Mouse (Mus musculus) kidney, postnatal 4 days (tissue): ENCODE data around the gene Hs2st1.

ENCODE experiments used
- DNase-seq, 2 experiments: peaks; one replicate each; pipeline ENCODE4 v3.0.0; 2021; ENCODE audit warnings: mixed read lengths in 2 of 2

Gene Hs2st1

DNA sequence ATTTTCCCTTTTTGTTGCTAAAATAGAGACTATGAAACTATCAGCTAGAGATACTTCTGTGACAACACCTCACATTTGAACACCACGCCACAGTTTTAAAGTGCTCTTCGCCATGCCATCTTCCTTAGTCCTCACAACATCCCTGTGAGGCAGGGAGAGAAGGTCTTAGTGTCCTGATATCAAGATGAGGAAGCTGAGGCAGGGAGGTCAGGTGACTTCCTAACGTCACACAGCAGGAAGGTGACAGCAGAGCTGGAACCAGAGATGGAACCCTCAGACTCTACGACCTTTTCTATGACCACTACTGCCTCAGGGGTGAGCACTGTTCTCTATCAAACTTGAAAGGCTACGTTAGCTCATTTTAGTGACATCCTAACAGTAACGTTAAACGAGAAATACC lies 136.9 kb downstream of the Hs2st1 start:
- no peak for DNase-seq

DNA sequence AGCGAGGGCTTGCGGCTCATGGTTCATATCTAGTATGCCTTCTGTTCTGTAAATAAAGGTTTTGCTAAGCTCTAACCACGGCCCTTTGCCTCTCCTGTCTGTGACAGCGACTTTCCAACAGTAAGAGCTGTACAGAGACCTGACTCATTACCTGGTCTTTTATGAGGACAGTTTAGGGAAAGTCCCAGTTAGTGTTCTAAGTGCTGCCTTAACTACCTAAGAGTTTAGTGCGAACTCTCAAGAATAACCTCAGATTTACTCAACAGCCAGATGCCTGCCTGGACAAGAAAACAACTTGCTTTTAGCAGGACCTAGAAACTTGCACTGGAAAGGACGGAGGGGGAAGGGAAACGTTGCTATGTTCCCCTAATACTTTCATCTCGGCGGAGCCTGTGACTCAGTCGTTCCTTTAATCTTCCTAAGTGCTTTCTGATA lies 137.8 kb downstream of the Hs2st1 start:
- no peak for DNase-seq

DNA sequence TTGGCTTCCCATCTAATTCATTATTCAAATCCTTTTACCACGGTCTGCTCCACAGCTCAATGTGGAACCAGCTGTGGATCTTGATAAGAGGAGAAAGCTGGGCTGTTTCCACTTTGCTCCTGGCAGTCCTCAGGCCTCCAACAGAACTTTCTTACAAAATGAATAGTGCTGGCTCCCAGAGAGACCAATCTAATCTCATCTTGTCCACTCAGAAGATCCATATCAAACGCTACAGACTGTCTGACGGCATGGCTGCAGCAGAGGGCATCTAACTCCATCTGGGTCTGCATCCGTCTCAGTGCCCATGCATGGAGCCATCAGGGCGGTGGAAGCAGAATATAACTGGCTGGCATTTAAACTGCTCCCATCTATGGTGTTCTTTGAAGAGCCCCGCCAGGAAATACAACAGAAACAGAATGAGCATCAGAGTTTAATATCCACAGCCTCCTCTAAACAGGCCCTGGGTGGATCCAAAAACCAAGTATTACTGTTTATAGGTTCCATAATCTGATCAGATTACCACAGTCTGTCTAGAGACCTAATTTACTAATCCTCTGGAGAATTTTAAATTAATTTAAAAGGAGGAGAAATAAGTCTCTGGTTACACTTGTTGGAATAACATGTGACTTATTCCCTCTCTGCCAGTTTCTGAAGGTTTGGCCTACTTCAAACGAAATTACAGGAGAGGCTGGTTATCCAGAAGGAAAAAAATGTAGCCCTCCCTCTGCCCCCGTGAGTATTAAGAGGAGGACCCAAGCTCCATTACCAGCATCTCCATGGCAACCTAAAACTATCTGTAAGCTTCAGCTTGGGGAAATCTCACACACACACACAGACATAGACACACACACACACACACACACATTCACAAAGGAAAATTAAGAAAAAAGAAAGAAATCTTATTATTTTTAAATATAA lies 141.2 kb downstream of the Hs2st1 start:
- peak in 1 of 2 experiments; percentile 9 for DNase-seq

DNA sequence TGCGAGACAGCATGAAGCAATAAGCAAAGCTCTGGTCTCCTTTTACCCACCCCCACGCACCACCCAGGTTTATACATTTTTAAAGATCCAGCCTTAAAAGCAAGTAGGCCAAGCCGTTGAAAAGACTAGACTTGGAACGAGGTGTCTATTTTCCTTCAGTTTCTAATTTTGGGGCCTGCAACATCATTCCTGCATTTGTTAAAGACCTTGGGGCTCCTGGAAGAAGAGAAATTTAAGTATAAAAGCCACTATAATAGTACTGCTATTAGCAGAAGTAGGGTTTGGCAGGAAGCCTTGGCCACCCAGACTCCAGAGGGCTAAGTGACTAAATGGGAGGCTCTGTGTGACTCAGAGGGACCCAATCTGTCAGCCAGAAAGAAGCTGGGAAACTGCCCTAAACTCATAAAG lies 144.9 kb downstream of the Hs2st1 start:
- DNase-seq: peak; percentile 37 to 49

DNA sequence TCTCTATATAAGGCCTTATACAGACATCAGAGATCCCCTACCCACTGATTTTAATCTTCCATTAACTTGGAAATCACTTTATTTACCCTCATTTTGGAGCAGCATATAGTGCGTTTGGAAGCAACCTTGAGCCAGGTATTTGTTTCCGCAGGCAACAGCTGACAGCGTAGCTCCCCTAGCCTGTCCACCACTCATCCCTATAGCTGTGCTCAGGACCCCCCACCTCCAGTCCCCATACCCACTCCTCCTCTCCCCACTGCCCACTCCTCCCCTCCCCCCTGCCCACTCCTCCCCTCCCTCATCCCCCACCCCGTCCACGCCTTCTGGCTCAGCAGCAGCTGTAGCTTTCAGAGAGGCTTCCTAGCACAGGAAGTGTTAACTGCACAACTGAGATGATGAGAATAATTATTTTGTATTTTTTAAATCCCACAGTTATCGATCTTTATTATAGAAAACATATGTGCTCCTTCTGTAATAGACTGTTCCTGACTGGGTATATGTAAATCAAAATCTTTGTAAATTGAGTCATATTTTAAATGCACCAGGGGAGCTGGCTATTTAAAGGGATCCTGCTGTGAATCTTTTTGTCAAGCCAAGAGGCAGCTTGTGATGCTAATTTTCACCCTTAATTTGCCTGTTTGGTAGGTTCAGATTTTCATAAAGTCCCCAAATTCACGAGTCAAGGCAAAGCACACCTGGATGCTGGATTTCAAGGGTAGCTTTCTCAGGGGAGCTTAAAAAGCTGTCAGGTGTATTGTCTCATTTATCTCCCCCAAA lies 148.4 kb downstream of the Hs2st1 start:
- no peak for DNase-seq

DNA sequence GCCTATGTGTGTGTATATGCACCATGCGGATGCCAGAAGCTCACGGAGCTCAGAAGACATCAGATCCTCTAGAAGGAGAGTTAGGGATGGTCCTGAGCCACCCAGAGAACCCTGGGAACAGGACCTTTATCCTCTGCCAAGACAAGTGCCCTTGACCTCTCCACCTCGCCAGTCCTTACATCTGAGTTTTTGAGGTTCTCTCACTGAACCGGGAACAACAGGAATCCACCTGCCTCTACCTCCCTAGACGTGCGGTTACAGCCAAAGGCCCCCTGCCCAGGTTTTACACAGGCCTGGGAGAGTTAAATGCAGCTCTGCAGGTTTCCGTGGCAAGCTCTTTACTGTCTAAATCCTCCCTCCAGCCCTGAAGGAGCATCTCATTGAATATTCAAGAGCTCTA lies 156.2 kb downstream of the Hs2st1 start:
- DNase-seq: no peak

DNA sequence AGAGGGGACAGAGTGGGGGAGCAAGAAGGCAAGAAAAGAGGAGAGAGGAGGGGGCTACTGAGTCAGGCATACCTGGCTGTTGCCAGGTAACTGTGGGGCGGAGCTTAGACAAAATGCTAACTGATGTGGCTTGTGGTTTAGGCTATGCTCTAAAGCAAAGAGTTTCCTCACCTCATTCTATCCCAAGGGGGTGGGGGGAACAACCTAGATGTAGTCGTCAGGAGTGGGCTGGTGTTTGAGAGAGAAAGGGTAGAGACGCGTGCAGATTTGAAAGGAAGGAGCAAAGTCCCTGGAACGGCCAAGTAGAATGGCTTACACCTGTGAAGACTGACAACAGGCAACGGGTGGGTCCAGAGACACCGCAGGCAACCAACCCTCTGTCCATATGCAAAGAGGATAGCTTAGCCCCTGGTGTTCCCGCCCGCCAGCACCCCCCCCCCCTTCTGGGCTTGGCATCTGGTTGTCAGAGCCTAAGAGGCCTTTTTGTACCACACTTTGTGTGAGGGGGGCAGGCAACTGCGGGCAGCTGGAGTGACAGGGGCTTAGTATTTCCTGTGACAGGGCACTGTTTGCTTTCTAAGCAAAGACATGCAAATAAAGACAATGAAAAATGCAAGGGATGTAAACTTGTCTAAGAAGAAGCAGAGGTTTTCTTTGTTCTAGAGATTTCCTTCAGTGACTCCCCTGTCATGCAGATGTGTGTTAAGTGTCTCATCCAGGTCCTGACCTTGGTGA lies 157.3 kb downstream of the Hs2st1 start:
- no peak for DNase-seq

DNA sequence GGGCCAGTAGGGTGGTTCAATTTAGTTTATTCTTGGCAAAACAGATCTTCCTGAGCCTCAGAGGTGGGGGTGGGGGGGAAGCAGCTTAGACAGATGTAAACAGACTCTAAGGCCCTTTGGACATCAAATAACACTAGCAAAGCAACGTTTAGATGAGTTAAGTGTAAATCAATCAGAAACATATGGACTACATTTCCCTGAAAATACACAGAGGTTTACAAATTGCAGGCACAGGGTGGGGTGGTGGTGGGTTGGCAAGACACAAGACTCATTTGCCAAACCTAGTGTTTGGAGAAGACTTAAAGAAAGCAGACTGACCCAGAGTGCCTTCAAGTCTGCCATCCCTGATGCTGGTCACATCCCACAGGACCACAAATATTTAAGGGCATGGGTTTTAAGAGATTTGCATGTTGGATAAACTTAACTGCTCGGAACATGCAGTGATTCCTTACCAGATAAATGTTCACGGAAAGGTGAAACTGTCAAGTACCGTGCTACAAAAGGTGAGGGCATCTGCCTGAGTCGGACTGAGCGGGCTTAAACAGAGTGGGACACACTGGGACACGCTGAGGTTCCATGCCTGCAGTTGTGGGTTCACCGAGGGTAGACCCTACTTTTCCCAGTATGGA lies 158.2 kb downstream of the Hs2st1 start:
- DNase-seq: no peak

DNA sequence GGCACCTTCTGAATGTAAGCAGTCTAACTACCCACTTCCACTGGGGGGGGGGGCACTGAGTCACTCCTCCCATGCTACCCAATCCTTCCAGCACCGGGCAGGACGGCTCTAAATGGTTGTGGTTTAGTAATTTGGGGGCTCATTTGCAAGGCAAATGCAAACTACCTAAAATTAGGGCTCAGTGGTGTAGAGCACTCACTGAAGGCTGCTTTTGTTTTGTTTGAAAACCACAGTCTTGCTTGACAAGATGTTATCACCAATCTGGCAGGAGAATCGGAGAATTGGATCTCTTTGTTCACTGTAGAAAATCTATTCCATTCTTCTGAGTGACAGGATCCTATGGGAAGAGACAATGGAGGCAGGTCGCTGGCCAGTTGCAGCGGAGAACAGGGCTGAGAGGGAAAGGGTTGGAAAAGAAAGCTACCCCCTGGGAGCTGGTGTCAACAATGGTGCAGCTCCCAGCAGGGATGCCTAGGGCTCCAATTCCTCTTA lies 158.9 kb downstream of the Hs2st1 start:
- no peak for DNase-seq

DNA sequence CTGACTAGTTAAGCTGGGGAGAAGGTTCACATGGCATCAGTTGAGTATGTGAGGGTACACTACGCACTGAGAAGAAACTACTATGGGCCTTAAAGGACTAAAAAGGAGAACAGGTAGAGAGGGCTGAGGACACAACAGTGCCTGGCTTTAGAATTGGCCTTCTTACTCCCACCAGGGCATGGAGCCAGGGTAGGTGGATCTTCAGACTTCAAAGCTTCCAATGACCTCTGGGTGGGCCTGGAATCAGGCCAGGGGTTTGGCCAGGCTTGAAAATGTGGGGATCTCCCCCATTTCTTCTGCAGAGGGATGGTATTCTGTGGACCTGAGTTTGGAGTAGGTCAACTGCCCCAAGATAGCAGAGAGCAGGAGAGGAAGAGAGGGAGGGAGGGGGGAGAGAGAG lies 161.0 kb downstream of the Hs2st1 start:
- DNase-seq: no peak

DNA sequence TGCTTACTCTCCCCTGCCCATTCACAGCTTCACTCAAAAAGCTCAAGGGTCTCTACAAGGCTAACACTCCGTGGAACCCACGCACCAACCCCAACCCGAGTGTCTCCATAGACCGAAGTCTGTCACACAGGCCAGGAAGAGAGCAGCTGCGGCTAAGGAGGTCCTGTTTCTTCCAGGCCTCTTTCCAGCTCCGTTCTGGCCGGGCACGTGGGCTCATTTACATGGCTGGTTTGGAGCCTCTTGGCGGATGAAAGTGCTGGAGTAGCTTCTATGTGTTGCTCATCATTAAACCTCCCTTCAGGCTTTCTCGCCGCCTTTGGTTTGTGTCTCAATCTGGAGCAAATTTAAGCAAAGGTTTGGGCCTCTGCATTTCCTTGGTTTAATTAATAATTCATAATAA lies 164.7 kb downstream of the Hs2st1 start:
- DNase-seq: no peak

DNA sequence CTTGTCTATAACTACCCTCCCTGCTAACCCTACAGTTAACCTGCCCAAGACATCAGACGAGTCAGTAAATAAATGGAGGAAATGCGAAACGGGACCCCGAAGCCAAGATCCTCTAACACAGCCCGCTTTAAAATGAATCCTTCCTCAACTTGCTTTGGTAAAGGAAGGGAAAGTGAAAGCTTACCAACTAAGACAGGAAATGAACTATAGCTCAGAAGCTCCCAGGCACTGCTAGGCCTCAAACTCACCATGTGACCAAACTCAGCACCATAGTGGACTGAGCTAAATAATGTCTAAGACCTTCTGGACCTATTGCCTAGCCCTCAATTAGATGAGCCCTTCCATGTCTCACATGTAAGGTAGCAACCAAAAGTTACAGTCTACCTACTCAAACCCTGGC lies 168.7 kb downstream of the Hs2st1 start:
- DNase-seq: no peak

DNA sequence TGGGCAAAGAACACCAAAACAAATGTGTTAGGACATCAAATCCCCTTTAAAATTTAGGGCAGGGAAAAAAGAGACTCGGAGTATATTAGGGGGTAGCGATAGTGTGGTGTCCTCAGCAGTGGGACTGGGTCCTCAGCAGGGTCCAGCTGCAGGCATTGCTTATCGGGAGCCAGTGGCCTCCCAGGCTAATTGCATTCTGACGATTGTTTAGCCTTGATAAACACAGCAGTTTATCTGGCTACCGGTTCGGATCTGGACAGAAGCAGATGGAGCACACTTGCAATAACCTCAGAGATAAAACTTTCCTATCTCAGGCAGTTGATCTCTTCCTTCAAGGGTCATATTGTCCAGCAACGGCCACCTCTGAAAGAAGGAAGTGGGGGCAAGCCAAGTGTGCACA lies 169.1 kb downstream of the Hs2st1 start:
- DNase-seq: no peak

DNA sequence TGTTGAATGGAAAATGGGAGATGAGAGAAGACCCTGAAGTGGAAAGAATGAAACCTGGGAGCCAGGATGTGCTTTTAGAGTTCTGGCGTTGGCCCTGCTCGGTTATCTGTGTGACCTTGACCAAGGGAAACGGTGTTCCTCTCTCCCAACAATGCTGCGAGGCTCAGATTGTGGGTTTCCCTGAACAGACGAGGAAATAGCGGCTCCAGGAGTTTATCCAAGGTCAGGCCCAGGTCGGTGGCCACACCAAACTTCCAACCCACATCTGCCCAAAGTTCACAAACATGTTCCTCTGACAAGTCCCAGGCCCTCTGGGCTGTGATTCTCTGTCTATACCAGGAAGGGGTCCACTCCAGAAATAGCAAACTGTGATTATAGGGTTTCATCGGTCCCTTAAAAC lies 169.6 kb downstream of the Hs2st1 start:
- DNase-seq: no peak

DNA sequence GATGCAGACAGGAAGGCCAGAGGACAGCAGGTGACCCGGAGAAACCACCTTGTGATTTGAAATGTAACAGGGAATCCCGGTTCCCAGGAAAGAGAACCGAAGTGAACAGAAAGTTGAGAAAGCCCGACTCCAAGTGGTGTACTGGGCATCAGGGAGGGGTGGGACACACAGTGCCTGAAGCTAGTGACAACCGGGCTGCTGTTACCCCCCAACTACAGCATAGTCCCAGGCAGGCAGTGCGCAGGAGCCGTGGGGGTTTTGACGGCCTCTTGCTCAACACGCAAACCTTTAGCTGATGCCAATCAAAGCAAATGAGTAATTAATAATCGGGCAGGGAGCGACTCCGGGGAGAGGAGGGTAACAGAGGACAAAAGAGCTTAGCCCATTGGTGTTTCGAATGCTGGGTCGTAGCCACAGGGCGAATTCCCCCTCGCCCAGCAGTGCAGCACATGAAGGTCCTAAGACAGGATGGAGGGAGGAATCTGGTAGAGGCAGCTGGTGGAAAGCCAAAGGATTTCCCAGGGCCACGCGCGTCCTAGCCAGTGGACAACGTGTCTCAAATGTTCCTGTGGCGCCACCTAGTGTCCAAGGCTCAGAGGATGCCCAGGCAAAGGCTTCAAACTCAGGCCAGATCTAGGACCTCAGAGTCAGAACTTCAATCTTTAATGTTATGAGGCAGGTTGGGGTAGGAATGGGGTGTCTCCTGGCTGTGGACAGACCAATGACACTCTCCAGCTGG lies 170.5 kb downstream of the Hs2st1 start:
- peak; percentile 95 to 96 for DNase-seq

DNA sequence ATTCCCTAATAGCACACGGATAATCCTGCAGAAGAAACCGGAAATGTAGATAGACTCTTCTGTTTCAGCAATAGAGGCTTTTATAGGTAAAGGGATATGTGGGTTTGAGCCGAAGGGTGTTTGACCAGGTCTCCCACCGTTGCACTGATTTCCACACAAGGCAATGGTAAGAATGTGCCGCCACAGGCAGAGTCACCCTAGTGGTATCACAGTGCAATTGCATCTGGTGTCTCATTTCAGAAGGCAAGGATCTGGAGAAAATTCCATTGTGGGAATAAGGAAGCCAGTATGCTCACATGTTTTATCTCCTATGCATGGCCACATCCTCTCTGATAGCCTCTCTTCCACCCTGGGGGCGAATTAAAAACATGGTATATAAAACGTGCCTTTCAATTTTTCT lies 171.8 kb downstream of the Hs2st1 start:
- no peak for DNase-seq

DNA sequence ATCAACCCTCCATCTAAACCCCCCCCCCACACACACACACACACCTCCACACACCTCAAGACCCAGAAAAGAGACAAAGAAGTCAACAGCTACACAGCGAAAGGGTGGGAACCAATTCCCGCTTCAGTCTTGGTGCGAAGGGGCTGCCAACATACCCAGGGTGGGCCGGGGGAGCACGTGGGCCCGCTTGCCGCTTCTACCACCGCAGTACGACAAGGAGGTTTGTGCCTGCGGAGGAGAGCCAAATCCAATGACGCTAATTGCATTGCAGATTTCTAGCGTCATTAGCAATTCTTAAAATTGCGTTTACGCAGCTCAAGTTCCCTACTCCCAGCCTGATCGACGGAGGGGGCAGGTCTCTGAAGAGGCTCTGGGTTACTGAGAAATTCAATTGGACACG lies 173.5 kb downstream of the Hs2st1 start:
- no peak for DNase-seq

DNA sequence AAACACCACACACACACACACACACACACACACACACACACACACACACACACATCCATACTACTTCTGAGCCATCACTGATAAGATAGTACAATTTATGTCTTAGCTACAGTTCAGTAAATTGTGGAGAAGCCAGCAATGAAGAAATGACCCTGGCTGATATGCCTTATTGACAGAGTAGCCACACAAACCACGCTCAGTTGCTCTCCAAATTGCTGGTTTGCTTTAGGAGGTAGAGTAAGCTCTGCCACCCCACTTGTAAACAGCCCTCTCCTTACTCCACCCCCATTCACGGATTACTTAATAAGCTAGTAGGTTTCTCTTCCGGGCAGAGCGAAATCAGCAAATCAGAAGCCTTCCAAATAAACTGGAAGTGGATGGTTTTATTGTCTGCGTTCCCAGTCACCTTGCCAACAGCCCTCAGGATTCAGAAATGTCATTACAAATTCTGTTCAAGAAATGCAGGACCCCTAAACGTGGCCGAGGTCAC lies 175.5 kb downstream of the Hs2st1 start:
- DNase-seq: no peak

DNA sequence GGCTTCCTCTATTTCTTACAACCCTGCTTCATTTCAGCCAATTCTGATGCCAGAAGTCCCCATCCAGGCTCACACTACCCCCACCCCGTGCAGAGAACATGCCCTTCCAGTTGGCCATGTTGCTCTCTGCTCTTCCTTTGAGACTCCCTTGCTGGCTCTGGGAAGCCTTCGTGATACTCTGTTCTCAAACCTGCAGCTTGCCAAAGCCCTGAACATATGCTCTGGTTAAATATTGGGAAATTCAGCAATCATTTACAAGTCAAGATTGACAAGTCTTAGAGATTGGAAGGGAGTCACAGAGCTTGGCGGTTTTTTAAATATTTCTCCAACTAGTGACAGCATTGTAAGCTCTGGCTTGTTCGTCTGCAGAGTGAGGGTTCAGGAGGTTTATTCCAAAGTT lies 183.5 kb downstream of the Hs2st1 start:
- no peak for DNase-seq

DNA sequence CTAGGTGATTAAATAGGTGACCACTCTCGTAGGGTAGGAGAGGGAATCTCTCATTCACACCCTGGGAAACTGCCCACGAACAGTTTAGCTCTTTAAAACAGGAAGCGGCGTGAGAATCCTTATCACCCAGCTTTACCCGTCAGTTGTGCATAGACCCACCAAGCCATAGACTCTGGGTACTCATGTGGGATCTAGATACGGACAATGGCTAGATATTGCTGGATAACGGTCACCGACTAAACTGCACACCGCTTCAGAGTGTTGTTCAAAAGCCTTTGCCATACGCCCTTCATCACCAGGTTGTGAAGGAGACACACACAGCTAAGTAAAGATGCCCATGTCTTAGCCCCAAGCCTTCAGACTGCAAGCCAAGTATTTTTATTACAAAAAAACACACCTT lies 185.3 kb downstream of the Hs2st1 start:
- no peak for DNase-seq

DNA sequence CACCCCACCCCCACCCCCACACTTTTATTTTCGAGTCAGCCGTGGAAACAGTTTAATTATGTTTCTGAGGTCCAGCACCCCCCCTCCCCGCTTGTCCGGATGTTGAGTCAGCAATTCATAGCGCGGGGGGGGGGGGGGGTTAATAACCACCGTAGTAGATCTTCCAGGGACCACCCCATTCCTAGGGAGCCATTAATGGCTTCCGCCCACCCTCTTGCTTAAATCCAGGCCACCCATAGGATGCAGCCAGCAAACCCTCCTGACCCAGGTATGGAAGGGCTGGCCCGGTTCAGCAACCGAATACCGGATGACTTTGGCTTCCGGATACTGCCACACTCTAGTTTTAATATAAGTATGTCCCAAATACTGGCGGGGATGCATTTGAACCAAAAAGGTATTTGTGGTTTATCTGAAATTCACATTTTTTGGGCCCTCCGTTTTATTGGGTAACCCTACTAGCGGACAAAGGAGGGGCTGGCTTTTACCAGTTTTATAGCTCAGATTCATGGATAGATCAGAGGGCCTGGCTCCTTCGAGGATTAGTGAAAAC lies 188.5 kb downstream of the Hs2st1 start:
- DNase-seq: peak in 1 of 2 experiments; percentile 40
